Mouse (Mus musculus): Measurements from ENCODE around the gene Cd6. TPM values are rescaled to one million over a fixed set of nuclear protein-coding genes. Genes with fewer than 3 reads are reported as not detected.

The Cd6 gene
- polyA plus RNA-seq, 2 experiments, result 0.10 TPM; not detected in 1

DNA sequence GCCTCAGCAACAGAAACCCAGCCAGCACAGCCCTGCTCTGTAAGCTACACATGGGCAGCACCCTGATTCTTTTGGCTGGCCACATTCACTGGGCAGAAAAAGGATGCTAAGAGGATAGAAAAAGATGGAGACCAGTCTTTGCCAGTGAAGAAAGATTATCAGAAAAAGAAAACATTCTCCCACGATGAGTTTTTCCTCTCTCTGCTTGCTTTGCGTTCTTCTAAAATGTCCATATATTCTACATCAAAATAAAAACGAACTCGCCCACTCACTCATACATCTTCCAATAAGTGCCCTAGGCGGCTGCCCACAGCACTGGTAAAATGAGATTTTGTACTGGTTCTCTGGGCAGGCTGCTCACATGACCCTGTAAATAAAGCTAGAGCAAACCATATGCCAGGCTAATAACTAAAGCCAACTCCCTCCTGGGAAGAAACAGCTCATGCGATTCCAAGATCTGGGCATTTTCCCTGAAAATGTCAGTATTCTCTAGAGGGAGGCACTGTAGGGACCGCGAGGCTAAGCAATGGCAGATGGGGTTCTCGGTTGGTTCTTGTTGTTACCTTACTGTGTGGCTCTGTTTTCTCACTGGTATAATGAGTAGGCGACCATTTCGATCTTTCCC is 24.1 kb downstream of the Cd6 start:
- no peaks in the 10 kb centered on the region for H3K4me1 ChIP-seq (ENCODE audit: control insufficient read depth, insufficient read depth, low read length)
- H3K4me3 ChIP-seq (replicated peaks; ENCODE audit: low read length), result no peak overlapping the region
- no peaks in the 10 kb centered on the region for H3K27me3 ChIP-seq (ENCODE audit: control insufficient read depth, insufficient read depth, low read length)
- no peaks in the 10 kb centered on the region for H3K9me3 ChIP-seq (ENCODE audit: control insufficient read depth, low read length)
- no peak for TF ChIP-seq POLR2A (IDR thresholded peaks at IDR 0.05; ENCODE audit: borderline replicate concordance, extremely low read depth, insufficient read depth, insufficient read length)
- 88% methylated on average over 11 of the region's 11 CpGs for WGBS
- DNase-seq (ENCODE audit: low spot score) (no peak), ATAC-seq (ENCODE audit: low FRiP score, low read depth) (no peak)
- no peak overlapping the region for H3K4me2 ChIP-seq (replicated peaks; ENCODE audit: low read depth, low read length, severe bottlenecking)
- H3K36me3 ChIP-seq (ENCODE audit: control insufficient read depth, insufficient read depth, low read length), result no peaks in the 10 kb centered on the region
- no peak overlapping the region for H3K9ac ChIP-seq (ENCODE audit: low read depth, low read length, severe bottlenecking)
- no peak overlapping the region for H3K27ac ChIP-seq (replicated peaks; ENCODE audit: low read depth, low read length)

DNA sequence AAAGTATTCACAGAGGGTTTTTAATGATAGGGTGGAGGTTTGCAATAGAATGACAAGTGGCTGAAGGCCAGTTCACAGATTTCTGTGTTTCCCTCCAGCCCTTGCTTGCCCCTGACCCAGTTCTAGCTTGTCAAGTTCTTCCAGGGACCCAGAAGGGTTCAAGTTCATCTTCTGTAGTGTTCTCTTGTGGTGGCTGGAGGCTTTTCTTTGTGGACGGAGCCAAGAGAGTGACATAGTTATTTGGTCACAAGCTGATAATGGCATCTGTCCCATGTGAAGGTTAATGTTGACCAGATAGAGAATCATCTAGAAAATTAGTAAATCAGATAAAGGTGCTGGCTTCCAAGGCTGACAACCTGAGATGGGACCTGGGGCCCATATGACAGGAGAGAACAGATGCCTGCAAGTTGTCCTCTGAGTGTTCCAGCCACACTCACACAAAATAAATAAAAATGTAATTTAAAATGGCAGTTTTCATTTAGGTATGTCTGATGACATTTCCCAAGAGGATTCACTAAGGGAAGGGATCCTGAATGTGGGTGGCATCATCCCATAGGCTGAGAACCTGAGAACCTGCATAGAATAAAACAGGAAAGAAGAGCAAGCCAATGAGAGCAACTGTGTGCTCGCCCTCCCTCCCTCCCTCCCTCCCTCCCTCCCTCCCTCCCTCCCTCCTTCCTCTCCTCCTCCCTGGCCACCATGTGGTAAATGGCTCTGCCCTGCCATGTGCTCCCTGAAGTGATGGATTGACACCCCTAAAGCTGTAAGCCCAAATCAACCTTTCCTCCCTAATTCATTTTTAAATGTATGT is 24.8 kb downstream of the Cd6 start:
- TF ChIP-seq POLR2A (IDR thresholded peaks at IDR 0.05; ENCODE audit: borderline replicate concordance, extremely low read depth, insufficient read depth, insufficient read length), result no peak
- Histone ChIP-seq H3K9me3 (ENCODE audit: control insufficient read depth, low read length) (no peaks in the 10 kb centered on the region), H3K4me3 (replicated peaks; ENCODE audit: low read length) (no peak overlapping the region), H3K36me3 (ENCODE audit: control insufficient read depth, insufficient read depth, low read length) (no peaks in the 10 kb centered on the region), H3K9ac (ENCODE audit: low read depth, low read length, severe bottlenecking) (no peak overlapping the region), H3K4me1 (ENCODE audit: control insufficient read depth, insufficient read depth, low read length) (no peaks in the 10 kb centered on the region), H3K27me3 (ENCODE audit: control insufficient read depth, insufficient read depth, low read length) (no peaks in the 10 kb centered on the region), H3K4me2 (replicated peaks; ENCODE audit: low read depth, low read length, severe bottlenecking) (no peak overlapping the region), H3K27ac (replicated peaks; ENCODE audit: low read depth, low read length) (no peak overlapping the region)
- ATAC-seq (ENCODE audit: low FRiP score, low read depth) (no peak), DNase-seq (ENCODE audit: low spot score) (no peak)
- 78% methylated on average over 2 of the region's 2 CpGs for WGBS

DNA sequence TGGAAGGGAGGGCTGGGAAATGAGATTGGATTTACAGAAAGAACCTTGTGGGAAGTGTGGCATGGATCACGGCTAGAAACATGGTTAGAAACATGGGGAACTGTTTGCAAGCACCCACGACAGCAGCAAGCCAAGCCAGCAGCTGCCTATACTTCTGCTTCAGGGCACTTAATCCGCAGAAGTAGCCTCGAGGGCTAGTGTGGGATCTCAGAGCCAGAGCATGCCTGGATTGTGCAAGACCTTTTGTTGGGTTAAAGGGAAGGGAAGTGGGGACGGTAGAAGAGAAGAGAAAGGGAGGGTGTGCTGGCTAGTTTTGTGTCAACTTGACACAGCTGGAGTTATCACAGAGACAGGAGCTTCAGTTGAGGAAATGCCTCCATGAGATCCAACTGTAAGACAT is 26.1 kb downstream of the Cd6 start:
- ATAC-seq (ENCODE audit: low FRiP score, low read depth), result no peak
- no peak for TF ChIP-seq POLR2A (IDR thresholded peaks at IDR 0.05; ENCODE audit: borderline replicate concordance, extremely low read depth, insufficient read depth, insufficient read length)

DNA sequence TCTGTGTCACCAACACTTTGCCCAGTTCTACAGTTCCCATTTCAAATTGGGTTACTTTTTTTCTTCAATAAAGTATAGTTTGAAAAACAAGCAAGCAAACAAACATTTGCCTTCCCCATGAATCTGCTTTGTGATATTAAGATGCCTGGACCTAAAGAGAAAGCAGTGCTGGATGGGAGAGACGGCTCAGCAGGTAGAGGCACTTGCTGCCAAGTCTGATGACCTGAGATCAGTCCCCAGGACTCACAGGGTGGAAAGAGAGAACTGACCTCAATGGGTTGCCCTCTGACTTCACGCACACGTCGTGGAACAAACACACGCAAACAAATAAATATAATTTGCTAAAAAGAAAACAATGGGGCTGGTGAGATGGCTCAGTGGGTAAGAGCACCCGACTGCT is 28.0 kb downstream of the Cd6 start:
- ATAC-seq (ENCODE audit: low FRiP score, low read depth), result no peak

More for the DNA sequence above, 26.1 kb downstream of the Cd6 start:
- no peak overlapping the region for H3K4me3 ChIP-seq (replicated peaks; ENCODE audit: low read length)
- H3K36me3 ChIP-seq (ENCODE audit: control insufficient read depth, insufficient read depth, low read length), result no peaks in the 10 kb centered on the region
- no peak for DNase-seq (ENCODE audit: low spot score)
- H3K9ac ChIP-seq (ENCODE audit: low read depth, low read length, severe bottlenecking), result no peak overlapping the region
- H3K4me1 ChIP-seq (ENCODE audit: control insufficient read depth, insufficient read depth, low read length), result no peaks in the 10 kb centered on the region
- no peaks in the 10 kb centered on the region for H3K27me3 ChIP-seq (ENCODE audit: control insufficient read depth, insufficient read depth, low read length)
- H3K27ac ChIP-seq (replicated peaks; ENCODE audit: low read depth, low read length), result no peak overlapping the region
- H3K9me3 ChIP-seq (ENCODE audit: control insufficient read depth, low read length), result no peaks in the 10 kb centered on the region
- WGBS, result 68% methylated on average over 5 of the region's 5 CpGs
- H3K4me2 ChIP-seq (replicated peaks; ENCODE audit: low read depth, low read length, severe bottlenecking), result no peak overlapping the region

DNA sequence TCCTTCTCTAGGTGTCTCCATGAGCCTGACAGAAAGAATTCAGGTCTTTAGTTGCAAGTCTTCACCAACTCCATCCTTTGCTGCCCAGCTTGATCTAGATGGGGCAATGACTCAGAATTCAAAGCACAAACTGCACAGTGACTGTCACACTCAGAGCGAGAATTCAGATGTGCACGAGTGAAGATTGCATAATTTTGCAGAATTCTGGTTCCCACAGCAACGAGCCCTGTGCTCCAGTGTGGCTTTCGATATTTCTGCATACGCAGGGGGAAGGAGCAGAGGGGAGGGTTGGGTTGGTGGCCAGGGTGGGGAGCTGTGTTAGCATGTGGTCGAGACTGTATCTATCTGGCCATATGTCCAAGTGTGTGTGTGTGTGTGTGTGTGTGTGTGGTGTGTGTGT is 28.8 kb downstream of the Cd6 start:
- no peak for DNase-seq (ENCODE audit: low spot score)
- no peak for TF ChIP-seq POLR2A (IDR thresholded peaks at IDR 0.05; ENCODE audit: borderline replicate concordance, extremely low read depth, insufficient read depth, insufficient read length)
- no peaks in the 10 kb centered on the region for H3K4me1 ChIP-seq (ENCODE audit: control insufficient read depth, insufficient read depth, low read length)
- H3K36me3 ChIP-seq (ENCODE audit: control insufficient read depth, insufficient read depth, low read length), result no peaks in the 10 kb centered on the region
- H3K27me3 ChIP-seq (ENCODE audit: control insufficient read depth, insufficient read depth, low read length), result no peaks in the 10 kb centered on the region
- no peaks in the 10 kb centered on the region for H3K9me3 ChIP-seq (ENCODE audit: control insufficient read depth, low read length)
- no peak overlapping the region for H3K27ac ChIP-seq (replicated peaks; ENCODE audit: low read depth, low read length)
- 72% methylated on average over 6 of the region's 6 CpGs for WGBS
- no peak overlapping the region for H3K4me2 ChIP-seq (replicated peaks; ENCODE audit: low read depth, low read length, severe bottlenecking)
- ATAC-seq (ENCODE audit: low FRiP score, low read depth), result no peak
- H3K9ac ChIP-seq (ENCODE audit: low read depth, low read length, severe bottlenecking), result no peak overlapping the region
- H3K4me3 ChIP-seq (replicated peaks; ENCODE audit: low read length), result no peak overlapping the region

More for the DNA sequence above, 28.0 kb downstream of the Cd6 start:
- no peak for TF ChIP-seq POLR2A (IDR thresholded peaks at IDR 0.05; ENCODE audit: borderline replicate concordance, extremely low read depth, insufficient read depth, insufficient read length)
- Histone ChIP-seq H3K27ac (replicated peaks; ENCODE audit: low read depth, low read length) (no peak overlapping the region), H3K9ac (ENCODE audit: low read depth, low read length, severe bottlenecking) (no peak overlapping the region), H3K4me3 (replicated peaks; ENCODE audit: low read length) (no peak overlapping the region), H3K36me3 (ENCODE audit: control insufficient read depth, insufficient read depth, low read length) (no peaks in the 10 kb centered on the region), H3K4me1 (ENCODE audit: control insufficient read depth, insufficient read depth, low read length) (no peaks in the 10 kb centered on the region), H3K4me2 (replicated peaks; ENCODE audit: low read depth, low read length, severe bottlenecking) (no peak overlapping the region), H3K9me3 (ENCODE audit: control insufficient read depth, low read length) (no peaks in the 10 kb centered on the region), H3K27me3 (ENCODE audit: control insufficient read depth, insufficient read depth, low read length) (no peaks in the 10 kb centered on the region)
- no peak for DNase-seq (ENCODE audit: low spot score)
- 89% methylated on average over 6 of the region's 6 CpGs for WGBS

All from limb, embryonic 14.5 days (tissue).